Mouse (Mus musculus) spleen, postnatal 4 days (tissue): Measurements from ENCODE around the gene Fam149a.
"Not testable (repeated sequence)": the region's sequence is repeated elsewhere in the genome, so short reads cannot be mapped to it uniquely, and the experiment has no call there.

Experiments used
- DNase-seq, 2 experiments: peaks; one replicate each; pipeline ENCODE4 v3.0.0; 2022; ENCODE audit warnings: low spot score in 2 of 2

The Fam149a gene

DNA sequence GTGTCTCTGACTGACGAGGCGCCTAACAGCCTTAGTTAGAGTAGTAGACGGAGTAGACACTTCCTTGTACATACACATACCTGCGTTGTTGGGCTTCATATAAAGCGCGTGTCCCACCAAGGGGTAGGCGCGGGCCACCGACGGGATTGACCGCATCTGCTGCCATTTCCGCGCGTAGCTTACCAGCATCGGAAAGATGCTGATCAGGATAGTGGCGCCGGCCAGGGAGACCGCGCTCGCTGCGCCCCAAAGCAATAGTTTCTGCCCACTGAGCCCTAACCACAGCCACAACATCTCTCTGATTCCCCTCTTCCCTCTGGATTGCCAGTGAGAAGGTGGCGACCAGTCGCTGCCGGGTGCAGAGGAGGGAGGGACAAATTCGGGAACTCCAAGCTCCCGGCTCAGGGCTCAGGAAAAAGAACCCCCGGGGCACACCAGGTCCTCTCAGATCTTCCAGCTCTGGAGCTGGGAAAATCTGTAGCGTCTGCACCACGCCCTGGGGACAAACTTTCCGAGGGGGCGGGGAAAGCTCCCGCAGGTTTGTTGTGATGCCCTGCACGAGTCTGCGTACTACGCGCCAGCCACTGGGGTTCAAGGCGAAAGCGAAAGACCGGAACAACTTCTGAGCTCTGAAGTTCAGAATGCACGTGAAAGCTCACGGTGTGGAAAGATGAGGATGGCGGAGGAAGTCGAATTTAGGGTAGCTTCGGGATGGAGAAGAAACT is 49.2 kb downstream of the Fam149a start, which contains the start of gene Cyp4v3:
Cyp4v3 (minus strand) TSS at position 532 of the 725 bp plus-strand sequence.
- peak; percentile 47 to 72 for DNase-seq

DNA sequence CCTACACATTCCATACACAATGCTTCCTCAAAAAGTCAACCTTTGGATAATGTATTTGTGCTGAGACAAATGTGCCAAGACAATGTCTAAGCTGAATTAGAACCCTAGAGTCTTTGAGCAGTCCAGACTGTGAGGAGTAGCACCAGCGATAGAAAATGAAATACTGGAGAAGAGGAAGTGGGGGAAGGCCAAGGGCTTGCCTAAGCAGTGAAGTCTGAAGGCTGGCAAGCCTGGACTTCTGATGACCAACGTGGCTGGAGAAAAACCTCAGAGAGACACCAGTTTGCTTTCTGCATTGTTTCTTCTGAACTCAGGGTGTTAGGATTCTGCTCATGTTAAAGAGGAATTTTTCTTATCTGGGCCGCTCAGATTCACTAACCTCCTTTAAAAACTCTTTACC is 51.2 kb downstream of the Fam149a start:
- DNase-seq = no peak

DNA sequence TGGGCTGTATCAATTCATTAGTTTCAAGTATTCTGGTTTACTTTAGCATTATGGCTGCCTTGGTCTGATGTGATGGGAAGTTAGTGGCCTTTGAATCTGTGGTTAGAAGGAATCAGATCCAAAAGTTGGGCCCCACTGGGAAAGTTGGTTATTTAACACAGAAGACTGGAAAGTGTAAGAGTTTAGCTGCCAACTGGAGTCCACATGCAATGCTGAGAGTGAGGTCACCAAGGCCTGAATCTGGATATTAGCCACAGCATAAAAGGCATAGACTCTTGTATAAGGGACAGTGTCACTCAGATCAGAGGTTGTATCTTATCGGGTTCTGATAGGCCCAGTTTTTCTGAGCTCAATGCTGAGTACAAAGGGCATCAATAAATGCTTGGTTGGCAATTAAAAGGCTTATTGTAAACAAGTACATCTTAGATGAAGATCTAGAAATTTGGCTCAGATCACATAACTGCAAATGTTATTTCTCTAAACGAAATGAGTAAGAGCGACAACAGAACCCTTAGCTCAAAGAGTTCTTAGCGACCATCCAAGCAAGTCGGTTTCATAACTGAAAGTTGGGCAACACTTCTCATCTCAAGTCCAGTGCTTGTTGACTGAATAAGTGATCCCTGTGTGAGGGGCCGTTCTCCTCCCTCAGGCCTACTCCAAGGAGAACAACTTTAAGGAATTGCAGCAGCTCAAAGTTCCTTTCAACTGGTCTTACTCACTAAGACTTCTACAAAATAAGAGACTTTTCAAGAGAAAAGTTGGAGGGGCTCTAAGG is 52.7 kb downstream of the Fam149a start:
- no peak for DNase-seq

DNA sequence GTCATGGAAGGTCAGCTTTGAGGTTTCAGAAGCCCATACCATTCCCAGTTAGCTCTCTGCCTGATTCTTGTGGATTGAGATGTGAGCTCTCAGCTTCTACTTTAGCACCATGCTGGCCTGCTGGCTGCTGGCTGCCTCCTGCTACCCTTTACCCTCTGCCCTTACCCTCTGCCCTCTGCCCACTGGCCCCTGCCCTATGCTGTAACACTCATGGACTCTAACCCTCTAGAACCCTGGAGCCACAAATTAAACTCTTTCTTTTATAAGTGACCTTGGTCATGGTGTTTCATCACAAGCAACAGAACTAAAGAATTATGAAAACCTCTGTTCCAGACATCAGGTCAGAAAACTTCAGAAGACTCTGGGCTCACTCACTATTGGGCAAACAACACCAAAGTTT is 55.0 kb downstream of the Fam149a start:
- not testable (repeated sequence) for DNase-seq

DNA sequence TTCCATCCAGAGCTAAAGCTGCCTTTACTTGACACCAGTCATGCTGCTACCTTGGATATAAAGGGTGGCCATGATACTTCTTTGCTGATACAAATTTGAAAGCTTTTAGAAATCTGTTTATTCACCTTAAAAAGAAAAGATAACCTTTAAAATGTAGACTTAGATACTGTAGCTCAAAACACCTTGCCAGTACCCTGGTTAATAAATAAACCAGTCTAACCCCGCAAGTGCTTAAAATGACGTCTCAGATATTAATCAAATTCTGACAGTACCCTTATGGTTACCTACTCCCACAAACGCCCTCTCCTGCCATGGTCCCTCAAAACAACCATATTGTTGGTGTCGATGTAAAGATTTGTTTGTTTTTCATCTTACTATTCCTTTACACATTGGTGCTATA is 57.9 kb downstream of the Fam149a start:
- no peak for DNase-seq

DNA sequence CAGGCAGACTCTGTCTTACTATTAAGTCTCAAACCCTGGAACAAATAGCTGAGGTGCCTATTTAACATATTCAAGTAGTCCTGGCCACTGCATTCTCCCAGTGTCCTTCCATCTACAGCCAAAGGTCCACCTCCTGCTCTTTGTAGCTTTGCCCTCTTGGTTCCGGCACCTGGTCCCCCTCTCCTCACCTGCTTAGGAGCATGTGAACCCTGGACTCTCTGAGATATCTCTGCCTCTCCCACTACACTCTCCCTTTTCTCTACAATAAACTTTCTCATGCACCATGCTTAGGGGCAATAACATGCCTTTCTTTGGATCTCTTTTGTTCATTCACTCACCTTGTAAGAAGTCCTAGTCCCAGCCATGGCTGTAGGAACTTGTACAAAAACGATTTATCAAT is 60.7 kb downstream of the Fam149a start:
- DNase-seq = no peak

DNA sequence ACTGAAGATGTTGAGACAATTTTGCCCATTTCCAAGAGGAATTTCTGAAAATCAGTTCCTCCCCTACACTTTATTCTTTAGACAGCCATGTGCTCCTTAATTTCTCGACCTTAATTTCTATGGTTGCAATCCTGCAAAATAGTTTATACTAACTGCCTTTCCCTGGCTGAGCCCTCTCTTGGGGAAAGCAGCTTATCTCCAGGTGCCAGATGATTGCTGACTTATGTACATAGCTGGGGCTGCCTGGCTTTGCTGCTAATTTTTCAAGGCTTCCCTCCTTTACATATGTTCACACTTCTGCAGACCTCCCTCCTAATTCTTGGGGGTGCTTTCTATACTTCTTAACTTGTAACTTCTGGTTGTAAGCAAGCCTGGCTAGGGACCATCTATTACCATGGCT is 61.2 kb downstream of the Fam149a start:
- DNase-seq = no peak

DNA sequence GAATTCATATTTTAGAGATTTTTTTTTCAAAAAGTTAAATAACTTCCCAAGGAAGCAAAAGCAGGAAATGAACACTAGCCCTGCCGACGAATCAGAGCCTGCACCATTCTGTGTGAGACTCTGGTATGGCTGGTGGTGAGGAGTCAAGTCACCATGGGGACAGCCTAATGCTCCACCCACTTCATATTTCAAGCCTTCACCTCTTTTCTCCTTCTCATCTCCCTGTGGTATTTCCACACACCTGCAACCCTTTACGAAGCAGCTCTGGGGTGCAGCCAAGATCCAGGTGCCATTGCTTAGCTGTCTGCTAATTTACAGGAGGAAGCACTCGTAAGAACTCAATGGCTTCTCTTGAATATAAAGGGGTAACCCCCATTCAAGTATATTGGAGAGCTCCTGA is 71.1 kb downstream of the Fam149a start:
- DNase-seq = no peak

DNA sequence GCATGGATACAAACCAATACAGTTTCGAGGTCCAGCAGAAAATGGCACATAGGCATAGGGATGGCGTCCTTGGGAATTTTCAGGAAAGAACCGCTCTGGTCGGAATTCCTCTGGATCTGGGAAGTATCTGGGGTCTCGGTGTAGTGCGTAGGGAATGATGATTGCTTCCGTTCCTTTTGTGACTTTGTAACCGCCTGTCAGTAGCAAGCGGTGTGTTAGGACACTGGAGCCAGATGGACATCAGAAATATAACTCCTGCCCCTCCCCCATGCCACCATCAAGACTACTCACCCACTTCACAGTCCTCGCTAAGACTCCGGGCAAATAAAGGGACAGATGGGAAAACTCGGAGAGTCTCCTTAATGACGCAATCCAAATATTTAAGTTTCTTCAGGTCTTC is 73.7 kb downstream of the Fam149a start, which contains the start of gene Gm45753:
Gm45753 (minus strand) TSS at position 101 of the 400 bp plus-strand sequence.
- no peak for DNase-seq

DNA sequence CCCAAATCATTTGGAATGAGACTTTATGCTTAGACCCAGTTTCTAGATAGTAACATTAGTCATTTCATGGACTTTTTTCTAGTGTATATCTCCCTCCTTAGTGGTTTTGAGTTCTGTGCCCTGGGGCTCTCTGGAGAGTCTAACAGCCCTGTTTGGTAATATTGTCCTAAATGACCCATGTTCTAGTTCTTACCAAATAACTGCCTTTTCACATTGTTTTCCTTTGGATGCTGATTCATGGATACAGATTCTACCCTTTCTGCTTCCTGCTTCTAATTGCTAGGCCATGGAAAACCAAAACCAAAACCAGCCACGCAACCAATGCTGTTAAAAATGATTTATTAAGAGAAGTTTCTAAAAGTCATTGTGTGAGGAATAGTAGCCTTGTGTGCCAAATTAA is 76.6 kb downstream of the Fam149a start:
- no peak for DNase-seq

DNA sequence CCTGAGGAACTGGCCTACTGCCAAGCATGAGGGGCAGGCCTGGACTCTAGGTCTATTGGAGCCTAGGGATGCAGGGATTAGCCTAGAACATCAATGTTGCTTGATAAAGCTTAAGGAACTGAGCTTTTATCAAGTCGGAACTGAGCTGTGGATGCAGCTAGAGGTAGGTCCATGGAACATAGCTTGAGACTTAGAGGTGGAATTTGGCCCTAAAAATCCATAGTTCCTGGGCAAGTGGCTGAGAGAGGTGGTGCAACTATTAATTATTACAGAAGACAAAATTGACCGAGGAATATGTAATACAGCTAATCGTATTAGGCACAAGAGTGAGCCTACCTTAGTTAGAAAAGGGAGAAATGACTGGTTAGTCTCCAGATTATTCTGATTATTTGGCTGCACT is 77.7 kb downstream of the Fam149a start:
- DNase-seq = no peak

DNA sequence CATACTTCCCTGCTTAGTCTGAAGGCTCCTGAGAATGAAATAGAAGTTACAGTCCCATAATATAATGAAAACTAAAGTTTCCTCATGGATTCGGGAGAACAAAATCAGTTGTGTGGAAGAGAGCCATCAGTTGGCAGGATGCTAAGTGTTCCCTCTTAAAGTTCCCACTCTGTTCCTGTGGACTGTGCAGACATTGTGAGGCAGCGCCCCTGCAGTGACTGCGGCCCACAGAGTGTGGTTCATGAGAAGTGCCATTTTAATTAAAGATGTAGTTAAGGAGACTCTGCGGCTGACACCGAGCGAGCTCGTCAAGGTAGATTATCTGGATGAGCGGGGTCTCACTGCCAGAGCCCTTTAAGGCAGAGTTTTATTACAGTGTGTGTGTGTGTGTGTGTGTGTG is 79.7 kb downstream of the Fam149a start:
- DNase-seq = no peak

DNA sequence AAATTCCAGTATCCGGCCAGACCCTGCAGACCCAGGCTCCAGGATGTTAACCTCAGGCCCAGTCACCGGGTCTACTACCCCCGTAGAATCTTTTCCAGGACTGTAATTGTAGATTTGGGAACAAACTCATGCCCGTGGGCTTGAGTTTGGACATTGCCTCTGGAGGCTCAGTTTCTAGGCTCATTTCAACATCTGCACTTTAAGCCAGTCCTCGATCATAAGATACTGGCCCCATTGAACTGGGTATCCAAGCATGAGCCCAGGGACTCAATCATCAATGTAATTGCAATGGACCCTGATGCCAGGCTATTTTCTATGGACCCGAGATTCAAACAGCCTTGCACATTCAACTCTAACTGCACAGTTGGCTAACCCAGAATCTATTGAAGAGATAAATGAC is 86.8 kb downstream of the Fam149a start:
- no peak for DNase-seq

DNA sequence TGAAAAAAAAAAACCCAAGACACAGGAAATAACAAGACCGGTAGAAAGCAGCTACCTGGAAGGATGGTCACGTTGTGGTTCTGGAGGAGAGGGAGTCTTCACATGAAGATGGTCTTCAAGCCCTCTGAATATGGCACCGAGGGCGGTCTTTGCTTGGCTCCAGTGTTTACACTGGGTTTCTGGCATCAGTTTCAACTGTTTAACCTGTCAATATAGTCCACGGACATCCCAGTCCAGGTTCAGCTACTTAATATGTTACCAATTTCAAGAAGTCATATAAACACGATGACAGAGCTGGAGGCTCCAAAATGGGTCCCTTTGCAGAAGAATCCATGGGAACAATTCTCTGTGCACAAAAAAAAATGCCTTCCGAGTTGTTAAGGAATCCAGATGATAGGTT is 87.4 kb downstream of the Fam149a start, which contains the start of gene Klkb1:
Klkb1 (minus strand) TSS at position 173 of the 400 bp plus-strand sequence.
- no peak for DNase-seq

DNA sequence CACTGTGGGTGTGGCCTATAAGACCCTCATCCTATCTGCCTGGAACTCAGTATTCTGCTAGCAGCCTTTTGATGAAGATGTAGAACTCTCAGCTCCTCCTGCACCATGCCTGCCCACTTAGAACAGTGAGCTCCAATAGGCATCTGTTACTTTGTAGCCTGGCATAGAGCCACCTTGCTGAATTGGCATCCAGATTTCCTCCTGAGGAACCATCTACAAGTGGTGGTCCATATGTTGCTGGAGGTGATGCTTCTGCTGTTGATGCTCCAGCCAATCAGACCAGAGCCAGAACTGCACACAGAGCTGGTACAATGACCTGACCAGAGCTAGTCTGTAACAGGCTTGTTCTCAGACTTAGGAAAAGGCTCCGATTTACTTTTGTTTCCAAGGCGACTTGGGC is 90.3 kb downstream of the Fam149a start:
- no peak for DNase-seq
